Mouse (Mus musculus) liver, embryonic 14.5 days (tissue): ENCODE results near the gene Scn1b.

ENCODE experiments used
- CTCF ChIP-seq: IDR thresholded peaks from 2 replicates; pipeline ENCODE4 v1.5.1; 2016; ENCODE audit warnings: antibody characterized with exemption, low read depth, control low read depth
- EP300 ChIP-seq: IDR thresholded peaks from 2 replicates; pipeline ENCODE4 v1.6.1; 2016; ENCODE audit warnings: antibody characterized with exemption, low read depth

DNA sequence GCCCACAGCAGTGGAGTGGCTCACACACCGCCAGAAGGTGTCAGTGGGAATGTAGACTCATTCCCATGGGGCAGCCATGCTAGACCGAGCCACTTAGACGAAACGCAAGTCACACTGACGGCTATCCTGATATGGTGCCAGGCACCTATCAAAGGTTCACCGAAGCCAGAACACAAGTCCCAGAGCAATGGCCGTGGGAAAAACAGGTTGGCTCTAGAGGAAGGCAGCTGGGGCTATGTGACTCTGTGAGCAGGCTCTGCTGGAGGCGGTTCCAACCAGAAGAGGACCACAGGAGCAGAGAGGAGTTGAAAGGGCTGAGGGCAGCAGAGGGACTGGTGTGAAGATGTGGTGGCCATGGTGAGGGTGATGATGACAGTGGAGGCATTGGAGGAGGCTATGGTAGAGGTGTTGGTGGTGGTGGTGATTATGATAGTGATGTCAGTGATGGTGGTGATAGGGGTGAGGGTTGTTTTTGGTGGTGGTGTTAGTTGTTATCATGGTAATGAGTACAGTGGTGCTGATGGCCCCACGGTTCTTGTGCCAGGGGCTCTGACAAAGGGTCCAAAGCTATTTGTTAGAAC, 40.5 kb downstream of the Scn1b start:
- TF ChIP-seq EP300: no peak
- no peak for TF ChIP-seq CTCF
